Mouse (Mus musculus) hindbrain, embryonic 16.5 days (tissue): ENCODE data around the gene Dhx16. TPM values are rescaled to one million over a fixed set of nuclear protein-coding genes. Genes with fewer than 3 reads are reported as not detected.
A peak's percentile ranks its signal among the peaks of the same experiment; 100 is the strongest.

Experiments used
- ATAC-seq: fragments of 200-750 bp; cut with Nextera tagmentation; 2 replicates; pipeline ENCODE4 v1.8.0; 2017; ENCODE audit warnings: moderate TSS enrichment, moderate library complexity
- H3K27ac ChIP-seq: fragments of 300-500 bp; sonication (generic); 2 replicates; pipeline ENCODE4 v1.5.1; 2014; ENCODE audit warnings: low read depth, mild to moderate bottlenecking, control low read depth, low read length, moderate library complexity
- H3K27me3 ChIP-seq: fragments of 300-500 bp; sonication (generic); replicated peaks from 2 replicates; pipeline ENCODE4 v1.6.1; 2014; ENCODE audit warnings: low read length; ENCODE audit not compliant: control insufficient read depth, insufficient read depth
- H3K36me3 ChIP-seq: fragments of 300-500 bp; sonication (generic); 2 replicates; pipeline ENCODE4 v1.6.1; 2014; ENCODE audit warnings: mild to moderate bottlenecking, low read length, moderate library complexity, mixed read lengths; ENCODE audit not compliant: control insufficient read depth, insufficient read depth
- H3K4me1 ChIP-seq: fragments of 300-500 bp; sonication (generic); 2 replicates; pipeline ENCODE4 v1.6.1; 2014; ENCODE audit warnings: low read depth, low read length; ENCODE audit not compliant: control insufficient read depth, insufficient read depth
- H3K4me2 ChIP-seq: fragments of 300-500 bp; sonication (generic); 2 replicates; pipeline ENCODE4 v1.6.1; 2014; ENCODE audit warnings: mild to moderate bottlenecking, low read length, control low read depth, moderate library complexity
- H3K4me3 ChIP-seq: fragments of 300-500 bp; sonication (generic); 2 replicates; pipeline ENCODE4 v1.5.1; 2014; ENCODE audit warnings: mild to moderate bottlenecking, low read length, control low read depth, moderate library complexity
- H3K9ac ChIP-seq: fragments of 300-500 bp; sonication (generic); 2 replicates; pipeline ENCODE4 v1.6.1; 2014; ENCODE audit warnings: low read depth, mild to moderate bottlenecking, control low read depth, low read length, moderate library complexity
- H3K9me3 ChIP-seq: fragments of 300-500 bp; sonication (generic); 2 replicates; pipeline ENCODE4 v1.6.1; 2014; ENCODE audit warnings: mild to moderate bottlenecking, low read length, moderate library complexity; ENCODE audit not compliant: control insufficient read depth
- WGBS: fragments of 180-500 bp; shearing (Covaris S2); extraction: QIAGEN DNeasy Blood & Tissue Kit; methylation state at CpG from one replicate; pipeline ENCODE4 v1.1.7; 2014; 5-methylcytosine and 5-hydroxymethylcytosine counted together
- polyA plus RNA-seq: library from polyadenylated mRNA; unstranded; fragments of >200 nt; fragmentation: Nextera tagmentation; extraction: Ambion mirVana; gene quantifications from 2 replicates; pipeline ENCODE4 v1.2.1, GENCODE M21; 2015

Dhx16 gene
- 25.0 and 33.3 TPM in 2 replicates for polyA plus RNA-seq

GRCm38 (mm10) chr17:35879245-35880057 is at the start of gene Dhx16:
Dhx16 (plus strand) TSS chr17:35879819.
- Histone ChIP-seq H3K4me2 (peak within 1 kb of the TSS; percentile 73), H3K4me1 (peaks cover 11% of the 10 kb centered on the region), H3K27me3 (no peaks in the 10 kb centered on the region), H3K9ac (peak within 1 kb of the TSS; percentile 79), H3K27ac (peak within 1 kb of the TSS; percentile 70), H3K9me3 (no peaks in the 10 kb centered on the region), H3K36me3 (peaks cover 29% of the 10 kb centered on the region), H3K4me3 (peak within 1 kb of the TSS; percentile 69)
- WGBS = 6% methylated on average over 66 of the region's 66 CpGs
- peak; percentile 93 for ATAC-seq

- Histone ChIP-seq H3K4me1 (peaks cover 35% of the 10 kb centered on the region), H3K9ac (no peak overlapping the region), H3K4me3 (no peak overlapping the region), H3K27ac (no peak overlapping the region), H3K36me3 (peaks cover 38% of the 10 kb centered on the region), H3K4me2 (no peak overlapping the region), H3K27me3 (no peaks in the 10 kb centered on the region), H3K9me3 (no peaks in the 10 kb centered on the region)
- WGBS = 65% methylated on average over 8 of the region's 8 CpGs
- no peak for ATAC-seq
Measured at GRCm38 (mm10) chr17:35832400-35833238, 47.0 kb upstream of the Dhx16 start.

- Histone ChIP-seq H3K27ac (no peak overlapping the region), H3K4me3 (no peak overlapping the region), H3K9me3 (no peaks in the 10 kb centered on the region), H3K4me2 (no peak overlapping the region), H3K36me3 (peaks cover 35% of the 10 kb centered on the region), H3K4me1 (peaks cover 35% of the 10 kb centered on the region), H3K9ac (no peak overlapping the region), H3K27me3 (no peaks in the 10 kb centered on the region)
- 24% methylated on average over 5 of the region's 5 CpGs for WGBS
- no peak for ATAC-seq
Measured at GRCm38 (mm10) chr17:35833239-35833751, 46.3 kb upstream of the Dhx16 start.

GRCm38 (mm10) chr17:35833894-35834293 is 45.7 kb upstream of the Dhx16 start:
- Histone ChIP-seq H3K4me2 (peak overlapping the region; percentile 5), H3K27me3 (no peaks in the 10 kb centered on the region), H3K36me3 (peaks cover 35% of the 10 kb centered on the region), H3K27ac (no peak overlapping the region), H3K9ac (no peak overlapping the region), H3K4me1 (peaks cover 35% of the 10 kb centered on the region), H3K4me3 (no peak overlapping the region), H3K9me3 (no peaks in the 10 kb centered on the region)
- ATAC-seq = no peak
- 52% methylated on average over 5 of the region's 5 CpGs for WGBS

GRCm38 (mm10) chr17:35834696-35835422 is 44.8 kb upstream of the Dhx16 start:
- WGBS = 71% methylated on average over 26 of the region's 26 CpGs
- Histone ChIP-seq H3K27ac (peak overlapping the region; percentile 16; the same call in 1 of the 2 replicates), H3K9ac (peak overlapping the region; percentile 38), H3K36me3 (peaks cover 35% of the 10 kb centered on the region), H3K4me2 (peak overlapping the region; percentile 74), H3K9me3 (no peaks in the 10 kb centered on the region), H3K27me3 (no peaks in the 10 kb centered on the region), H3K4me1 (peaks cover 39% of the 10 kb centered on the region), H3K4me3 (peak overlapping the region; percentile 77)
- ATAC-seq = no peak

GRCm38 (mm10) chr17:35835424-35836140 is 44.0 kb upstream of the Dhx16 start:
- Histone ChIP-seq H3K27me3 (no peaks in the 10 kb centered on the region), H3K9ac (peak overlapping the region; percentile 48), H3K9me3 (no peaks in the 10 kb centered on the region), H3K4me3 (peak overlapping the region; percentile 77), H3K4me2 (peak overlapping the region; percentile 74), H3K4me1 (peaks cover 37% of the 10 kb centered on the region), H3K36me3 (peaks cover 35% of the 10 kb centered on the region), H3K27ac (peak overlapping the region; percentile 16; the same call in 1 of the 2 replicates)
- WGBS = 73% methylated on average over 26 of the region's 26 CpGs
- ATAC-seq = no peak

GRCm38 (mm10) chr17:35836178-35836965 is 43.2 kb upstream of the Dhx16 start:
- no peaks in the 10 kb centered on the region for H3K27me3 ChIP-seq
- peaks cover 28% of the 10 kb centered on the region for H3K36me3 ChIP-seq
- H3K4me2 ChIP-seq = peak overlapping the region; percentile 74
- H3K9me3 ChIP-seq = no peaks in the 10 kb centered on the region
- no peak for ATAC-seq
- peak overlapping the region; percentile 96 for H3K9ac ChIP-seq
- peaks cover 37% of the 10 kb centered on the region for H3K4me1 ChIP-seq
- peak overlapping the region; percentile 95 for H3K27ac ChIP-seq
- 7% methylated on average over 24 of the region's 24 CpGs for WGBS
- peak overlapping the region; percentile 77 for H3K4me3 ChIP-seq
